14 mouse cellular contexts compared by ENCODE assay signal in the genomic region with DNA sequence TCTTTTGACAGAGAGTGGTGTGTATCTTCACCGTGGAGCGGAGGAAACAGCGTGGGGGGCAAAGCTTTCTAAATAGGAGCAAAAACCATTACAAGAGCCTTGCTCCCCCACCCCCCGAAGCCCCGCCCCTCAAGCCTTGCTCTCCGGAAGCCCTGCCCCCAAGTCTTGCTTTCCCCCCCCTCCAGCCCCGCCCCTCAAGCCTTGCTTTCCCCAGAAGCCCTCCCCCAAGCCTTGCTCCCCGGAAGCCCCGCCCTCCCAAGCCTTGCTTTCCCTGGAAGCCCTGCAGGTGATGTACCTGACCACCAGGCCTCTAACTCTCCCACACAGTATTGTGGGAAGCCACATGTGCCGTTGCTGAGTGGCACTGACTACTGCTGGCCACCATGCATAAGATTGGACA.
"Had no signal": no experiment of that assay in that cellular context is flagged by ENCODE, and none has a peak within 500 bp of the region (broad histone marks: within the 10 kb centered on the region; RNA-seq: fewer than 3 reads in every experiment).

No protein-coding gene starts in this region.

- DNase-seq: gastrocnemius, adult 2 months; gastrocnemius, postnatal 10 days; gastrocnemius, postnatal 36 days; heart, adult 11 months; heart, adult 2 months; heart, postnatal 14 days; heart, postnatal 36 days; kidney, adult 18-20 months; kidney, adult 8-10 months; kidney, postnatal 10 days; kidney, postnatal 25 days; kidney, postnatal 4 days; liver; liver, embryonic 13.5 days had no signal
